Mouse (Mus musculus): ENCODE measurements around the gene Gm15217.

Gene Gm15217

DNA sequence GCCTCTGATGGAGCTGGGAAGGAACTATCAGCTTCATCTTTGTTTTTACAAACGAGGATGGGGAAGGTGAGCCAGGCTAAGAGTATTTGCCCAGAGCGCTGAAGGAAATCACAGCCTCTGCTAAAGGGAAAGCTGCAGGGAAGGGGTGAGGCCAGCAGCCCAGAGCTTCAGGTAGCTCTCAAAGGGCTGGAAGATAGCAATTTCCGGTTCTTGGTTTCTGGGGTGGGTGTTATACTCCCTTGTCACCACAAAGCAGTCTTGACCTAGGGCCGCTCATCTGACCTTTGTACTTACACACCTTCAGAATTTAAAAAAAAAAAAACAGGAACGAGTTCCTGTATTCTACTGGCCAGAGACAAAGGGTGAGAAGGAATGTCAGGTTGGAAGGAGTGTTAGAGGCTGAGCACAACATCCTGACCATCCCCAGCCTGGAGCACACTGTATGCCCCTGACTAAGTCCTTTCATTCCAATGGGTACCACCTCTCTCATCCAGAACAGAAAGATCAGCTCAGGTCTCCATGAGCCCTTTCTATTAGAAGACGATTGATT, 12.5 kb downstream of the Gm15217 start:
- peak; percentile 97 for DNase-seq (ENCODE audit: low read depth, low spot score)

DNA sequence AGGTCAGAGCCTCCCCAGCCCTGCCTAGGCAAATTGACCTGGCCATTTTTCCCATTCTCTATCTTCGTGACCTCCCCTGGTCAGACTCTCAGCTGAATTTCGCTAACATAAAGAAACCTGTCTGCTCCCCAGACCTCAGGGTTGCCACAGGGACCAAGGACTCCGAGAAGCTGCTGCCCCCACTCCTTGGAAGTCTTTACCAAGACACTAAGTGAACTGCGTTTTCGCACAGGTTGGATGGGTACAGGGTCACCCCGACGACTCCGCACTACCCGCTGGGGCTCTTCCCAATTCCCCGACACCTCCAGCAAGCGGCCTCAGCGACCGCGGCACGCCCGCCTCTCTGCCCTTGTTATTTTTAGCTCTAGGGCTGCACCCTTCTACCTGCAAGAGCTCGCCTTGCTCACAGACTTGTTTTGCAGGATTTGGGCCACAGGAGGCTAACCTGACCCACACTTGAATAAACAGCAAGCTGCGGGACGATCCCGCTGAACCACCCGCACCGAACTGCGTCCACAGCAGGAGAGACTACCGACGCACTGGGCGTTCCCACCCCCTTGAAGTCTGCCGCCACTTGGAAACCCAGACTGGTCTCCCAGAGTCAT, 19.0 kb downstream of the Gm15217 start:
- DNase-seq (ENCODE audit: low read depth, low spot score), result peak; percentile 66

DNA sequence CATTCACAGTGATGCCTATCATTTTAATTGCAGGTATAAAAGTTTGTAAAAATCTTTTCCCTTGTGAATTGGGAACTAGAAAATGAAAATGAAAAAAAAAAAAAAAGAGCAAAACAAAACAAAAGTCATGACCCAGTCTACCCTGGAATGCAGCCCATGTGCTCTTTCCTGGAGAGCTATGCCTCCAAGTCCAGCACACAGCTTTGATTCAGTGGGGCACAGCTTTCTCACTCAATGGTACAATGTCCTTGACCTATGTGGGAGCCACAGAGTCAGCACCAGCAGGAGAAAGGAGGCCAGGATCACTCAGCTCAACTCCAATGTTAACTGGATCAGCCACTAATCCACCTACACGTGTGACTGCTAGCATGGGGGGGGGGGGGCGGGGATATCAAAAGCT, 20.7 kb downstream of the Gm15217 start:
- peak; percentile 77 for DNase-seq (ENCODE audit: low read depth, low spot score)

DNA sequence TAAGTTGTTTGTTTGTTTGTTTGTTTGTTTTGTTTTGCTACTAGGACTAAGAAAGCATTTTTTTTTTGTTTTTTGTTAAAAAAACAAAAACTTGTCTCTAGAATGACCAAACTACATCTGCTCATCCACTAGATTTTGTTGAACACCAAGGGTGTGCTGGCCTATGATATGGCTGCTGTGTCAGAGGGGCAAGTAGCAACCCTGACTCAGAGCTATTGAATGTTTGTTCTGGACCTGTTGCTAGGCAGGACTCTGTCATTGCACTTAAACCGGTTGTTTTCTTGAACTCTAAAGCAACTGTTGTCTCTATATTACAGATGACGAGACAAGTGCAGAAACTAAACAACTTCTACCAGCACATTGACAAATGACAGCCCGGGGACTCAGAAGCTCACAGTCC, 29.1 kb downstream of the Gm15217 start:
- no peak for DNase-seq (ENCODE audit: low read depth, low spot score)

DNA sequence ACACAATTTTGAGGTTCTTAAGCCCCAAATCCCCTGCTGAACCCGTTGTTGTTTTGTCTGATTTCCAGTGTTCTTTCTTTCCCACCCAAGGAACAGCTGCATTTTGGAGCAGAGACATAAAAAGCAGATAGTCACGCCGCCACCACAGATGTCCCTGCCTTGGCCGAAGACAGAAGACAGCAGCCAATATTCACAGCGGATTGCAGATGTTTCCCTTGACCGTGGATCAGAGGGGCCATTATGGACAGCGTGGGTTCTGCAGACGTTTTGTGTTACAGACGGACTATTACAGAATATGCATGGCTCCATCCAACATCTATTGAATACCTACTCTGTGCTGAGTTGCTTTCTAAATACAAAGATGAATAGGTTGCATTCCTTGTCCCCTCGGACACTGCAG, 29.8 kb downstream of the Gm15217 start:
- DNase-seq (ENCODE audit: low read depth, low spot score), result no peak

DNA sequence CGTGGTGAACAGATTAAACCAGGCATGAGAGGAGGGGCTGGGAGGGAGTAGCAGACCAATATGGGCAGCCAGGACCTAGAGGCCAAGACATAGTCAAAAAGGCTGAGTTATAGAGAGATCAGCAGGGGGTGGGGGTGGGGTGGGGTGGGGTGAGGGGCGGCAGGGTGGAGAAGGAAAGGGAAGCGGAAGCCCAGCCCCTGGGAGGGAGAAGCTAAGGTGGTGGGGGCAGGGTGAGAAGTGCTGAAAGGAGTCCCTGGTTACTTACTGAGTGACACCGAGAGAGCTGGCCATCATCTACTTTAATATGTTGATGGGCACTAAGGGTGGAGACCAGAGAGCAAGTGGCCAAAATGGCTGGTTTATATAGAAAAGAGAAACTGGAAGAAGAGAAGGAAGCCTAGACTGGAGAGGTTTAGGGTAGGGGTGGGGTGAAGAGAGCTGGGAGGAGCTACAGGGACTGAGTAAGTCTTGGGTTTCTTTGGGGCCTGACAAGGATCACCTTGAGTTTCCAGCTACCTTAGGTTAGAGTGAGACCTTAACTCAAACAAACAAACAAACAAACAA, 31.4 kb downstream of the Gm15217 start:
- peak; percentile 91 for DNase-seq (ENCODE audit: low read depth, low spot score)

DNA sequence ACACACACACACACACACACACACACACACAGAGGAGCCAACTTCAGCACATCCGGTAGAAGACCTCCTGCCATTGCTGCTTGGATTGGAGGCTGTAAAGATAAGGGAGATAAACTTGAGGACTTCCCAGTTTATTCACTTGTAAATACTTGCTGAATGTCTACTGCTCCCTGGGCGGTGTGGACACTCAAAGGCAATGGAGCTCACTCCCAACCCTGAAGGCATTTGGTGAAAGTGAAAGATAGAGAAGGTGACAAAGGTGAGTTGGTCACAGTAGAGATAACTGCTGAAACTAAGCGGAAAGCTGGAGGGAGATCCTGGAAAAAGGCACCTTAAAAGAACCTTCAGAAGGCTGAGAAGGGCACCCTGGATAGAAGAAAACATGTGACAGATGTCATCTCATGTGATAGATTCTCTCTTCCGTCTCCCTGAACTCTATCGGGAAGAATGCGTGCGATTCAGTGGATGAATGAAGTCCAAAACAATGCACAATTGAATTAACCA, 33.3 kb downstream of the Gm15217 start:
- DNase-seq (ENCODE audit: low read depth, low spot score), result peak; percentile 56

DNA sequence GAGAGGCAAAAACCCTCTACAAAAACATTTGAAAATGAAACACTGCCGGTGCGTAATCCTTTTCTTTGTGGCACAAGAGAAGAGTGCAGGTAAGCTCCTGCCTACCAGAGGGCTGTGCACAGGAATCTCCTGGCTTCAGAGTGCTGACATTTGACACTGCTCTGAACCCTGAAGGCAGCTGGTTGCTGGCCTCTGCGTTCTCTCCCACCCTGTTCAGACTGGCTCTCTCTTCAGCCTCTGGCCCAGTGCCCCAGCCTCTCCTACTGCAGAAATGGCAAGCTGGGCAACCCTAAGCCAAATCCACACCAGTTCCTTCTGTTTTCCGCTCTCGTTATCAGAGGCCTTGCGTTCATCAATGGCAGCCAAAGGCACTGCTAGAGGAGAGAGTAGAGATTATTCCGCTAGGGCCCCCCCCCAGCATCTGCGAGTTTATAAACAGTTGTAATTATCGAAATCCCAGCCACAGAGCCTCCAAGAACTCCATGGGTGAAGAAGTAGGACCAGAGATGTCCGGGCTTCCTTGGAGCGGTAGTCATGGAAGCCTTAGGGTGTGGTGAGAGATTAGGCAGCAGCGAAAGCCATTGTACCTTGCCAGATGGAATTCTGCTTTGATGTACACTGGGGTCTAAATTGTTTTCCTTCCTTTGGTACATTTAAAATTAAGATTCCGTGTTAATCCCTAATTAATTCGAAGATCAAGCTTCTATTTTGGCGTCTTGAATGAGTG, 39.3 kb downstream of the Gm15217 start:
- DNase-seq (ENCODE audit: low read depth, low spot score), result peak; percentile 61

DNA sequence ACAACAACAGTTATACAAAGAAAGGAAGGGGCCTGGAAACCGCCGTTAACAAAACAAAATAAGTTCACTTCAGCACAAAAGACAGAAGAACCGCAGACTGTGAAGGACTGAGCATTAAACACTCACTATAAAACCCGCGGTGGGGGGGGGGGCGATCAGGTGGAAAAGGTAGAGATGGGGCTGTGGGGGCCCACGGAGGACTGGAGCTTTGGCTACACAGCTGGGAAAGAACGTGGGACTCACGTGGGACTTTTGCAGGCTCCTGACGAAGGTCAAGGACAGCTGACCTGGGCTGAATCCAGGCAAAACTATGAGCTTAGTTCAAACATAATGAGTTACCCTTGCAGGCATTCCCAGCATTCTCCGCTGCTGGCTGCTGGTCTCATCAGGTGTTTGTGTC, 40.1 kb downstream of the Gm15217 start:
- peak; percentile 57 for DNase-seq (ENCODE audit: low read depth, low spot score)

DNA sequence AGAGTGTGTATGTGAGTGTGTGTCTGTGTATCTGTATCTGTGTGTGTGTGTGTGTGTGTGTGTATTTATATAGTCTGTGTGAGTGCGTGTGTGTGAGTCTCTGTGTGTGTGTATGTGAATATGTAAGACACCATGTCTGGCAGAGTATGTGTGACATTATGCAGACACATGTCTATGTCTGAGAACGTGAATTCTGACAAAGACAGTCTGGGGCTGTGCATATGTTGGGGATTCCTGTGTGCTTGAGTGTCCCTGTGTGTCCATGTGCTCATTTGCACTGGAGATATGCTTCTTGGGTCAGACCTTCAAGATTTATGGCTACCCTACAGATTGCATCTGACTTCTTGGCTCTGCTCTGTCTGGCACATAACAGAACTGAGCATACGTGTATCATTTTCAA, 42.6 kb downstream of the Gm15217 start:
- no peak for DNase-seq (ENCODE audit: low read depth, low spot score)

DNA sequence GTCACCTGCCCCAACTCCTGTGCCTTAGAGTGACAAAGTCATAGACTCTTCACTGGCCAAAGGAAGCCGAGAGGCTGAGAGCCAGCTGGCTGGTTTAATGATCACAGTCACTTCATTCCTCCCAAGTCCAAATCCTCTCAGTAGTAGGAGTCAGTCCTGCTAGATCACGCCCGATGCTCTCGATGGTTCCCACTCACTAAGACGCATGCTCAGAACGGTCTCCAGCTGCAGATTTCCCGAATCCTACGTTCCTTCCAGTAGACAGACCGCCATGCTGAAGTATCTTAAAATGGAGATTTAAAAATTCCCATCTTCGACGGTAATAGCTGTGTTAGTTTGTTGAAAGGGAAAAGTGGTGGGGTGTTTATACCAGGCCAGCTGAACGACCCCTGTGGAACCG, 48.0 kb downstream of the Gm15217 start:
- peak; percentile 58 for DNase-seq (ENCODE audit: low read depth, low spot score)

DNA sequence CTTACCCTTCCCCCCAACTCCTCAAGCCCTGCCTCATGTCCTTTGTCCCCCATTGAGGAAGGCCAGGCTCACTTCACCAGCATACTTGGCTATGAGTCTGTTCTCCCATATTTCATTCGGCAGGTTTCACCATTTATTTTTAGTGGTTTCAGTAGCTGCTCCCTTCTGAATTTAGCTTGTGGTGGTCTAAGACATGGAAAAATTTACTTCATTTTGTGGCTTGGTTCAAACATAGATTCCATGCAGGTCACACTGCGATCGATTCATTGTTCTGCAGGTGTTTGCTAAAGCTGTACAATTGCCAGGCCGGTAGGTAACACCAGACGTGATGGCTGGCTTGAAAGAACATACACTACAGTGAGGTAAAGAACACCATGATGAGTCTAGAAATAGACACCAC, 51.0 kb downstream of the Gm15217 start:
- DNase-seq (ENCODE audit: low read depth, low spot score), result no peak

Measured in R1 (cell line).